Mouse (Mus musculus) embryo, embryonic 11 days (tissue): ENCODE results near the gene Tnfrsf18.

Source experiments
- DNase-seq: peaks from one replicate; pipeline ENCODE4 v3.0.0-alpha.2; 2015

Gene Tnfrsf18

DNA sequence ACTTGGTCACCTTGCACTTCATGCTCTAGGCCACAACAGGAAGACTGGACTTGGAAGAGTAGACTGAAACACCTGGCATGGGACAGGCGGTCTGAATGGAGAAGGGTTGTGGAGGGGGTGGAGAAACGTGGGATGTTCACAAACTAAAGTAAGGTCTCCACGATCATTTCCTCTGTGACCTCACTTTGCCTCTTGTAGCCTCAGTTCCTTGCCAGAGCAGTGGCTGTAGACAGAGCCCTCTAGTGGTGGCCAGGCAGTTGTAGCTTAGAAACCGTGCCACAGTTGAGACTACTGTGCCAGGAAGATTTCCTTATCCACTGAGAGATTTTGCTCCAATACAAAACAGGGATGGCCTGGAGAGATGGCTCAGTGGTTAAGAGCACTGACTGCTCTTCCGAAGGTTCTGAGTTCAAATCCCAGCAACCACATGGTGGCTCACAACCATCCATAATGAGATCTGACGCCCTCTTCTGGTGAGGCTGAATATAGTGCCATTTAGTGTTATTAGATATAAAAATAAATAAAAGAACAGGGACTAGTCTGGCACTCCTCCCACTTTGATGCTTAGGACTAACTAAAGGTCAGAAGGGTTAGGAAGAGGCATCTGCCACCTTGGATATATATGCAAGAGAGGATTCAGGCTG is 7.6 kb downstream of the Tnfrsf18 start:
- DNase-seq, result peak; percentile 68

DNA sequence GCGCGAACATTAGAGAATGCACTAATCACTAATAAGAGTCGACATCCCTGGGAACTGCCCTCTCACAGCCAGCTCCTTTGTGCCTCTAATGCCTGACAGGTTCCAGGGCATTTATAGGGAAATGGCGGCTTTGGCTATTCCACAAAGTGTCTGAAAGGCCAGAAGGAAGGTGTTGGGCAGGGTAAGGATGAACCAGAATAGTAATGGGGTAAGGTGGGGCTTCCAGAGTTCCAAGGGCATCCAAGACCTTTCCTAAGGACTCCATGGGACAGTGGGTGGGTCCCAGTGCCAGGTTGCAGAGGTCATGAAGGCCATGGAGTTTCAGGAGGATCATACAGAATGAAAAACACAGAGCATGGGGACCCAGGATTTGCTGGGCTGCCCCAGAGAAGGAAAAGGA is 8.3 kb downstream of the Tnfrsf18 start:
- DNase-seq, result no peak

DNA sequence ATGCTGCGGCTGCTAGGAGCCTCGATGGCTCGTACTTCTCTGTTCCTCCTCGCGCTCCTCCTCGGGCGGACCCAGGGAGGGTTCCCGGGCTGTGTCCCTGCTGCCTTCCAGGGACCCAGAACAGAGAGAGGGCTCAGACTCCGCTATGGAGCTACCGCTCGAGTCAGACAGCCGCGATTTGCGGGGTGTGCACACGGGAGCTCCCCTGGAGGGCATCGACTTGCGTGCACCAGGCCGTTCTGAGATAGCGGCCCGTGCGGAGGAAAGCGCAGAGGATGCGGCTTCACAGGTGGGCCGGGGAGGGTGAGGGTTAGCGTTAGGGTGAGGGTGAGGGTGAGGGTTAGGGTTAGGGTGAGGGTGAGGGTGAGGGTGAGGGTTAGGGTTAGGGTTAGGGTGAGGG is 8.9 kb downstream of the Tnfrsf18 start:
- DNase-seq, result peak; percentile 22

DNA sequence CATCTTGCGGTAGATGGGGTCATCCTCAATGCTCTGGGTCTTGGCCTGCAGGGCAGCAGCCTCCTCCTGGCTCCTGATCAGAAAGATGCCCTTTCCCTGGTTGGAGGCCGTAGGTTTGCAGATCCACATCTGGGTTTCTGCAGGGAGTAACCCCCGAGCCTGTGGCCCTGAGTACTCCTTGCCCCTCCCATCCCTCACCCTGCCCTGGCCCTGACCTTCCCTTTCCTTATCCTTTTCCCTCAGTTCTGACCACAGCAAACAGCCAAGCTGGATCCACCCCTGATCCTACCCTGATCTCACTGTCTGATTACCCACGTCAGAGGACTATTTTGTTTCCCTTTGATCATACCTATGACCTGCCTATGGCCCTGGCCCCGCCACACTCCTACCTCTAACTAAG is 18.8 kb downstream of the Tnfrsf18 start:
- DNase-seq, result no peak

DNA sequence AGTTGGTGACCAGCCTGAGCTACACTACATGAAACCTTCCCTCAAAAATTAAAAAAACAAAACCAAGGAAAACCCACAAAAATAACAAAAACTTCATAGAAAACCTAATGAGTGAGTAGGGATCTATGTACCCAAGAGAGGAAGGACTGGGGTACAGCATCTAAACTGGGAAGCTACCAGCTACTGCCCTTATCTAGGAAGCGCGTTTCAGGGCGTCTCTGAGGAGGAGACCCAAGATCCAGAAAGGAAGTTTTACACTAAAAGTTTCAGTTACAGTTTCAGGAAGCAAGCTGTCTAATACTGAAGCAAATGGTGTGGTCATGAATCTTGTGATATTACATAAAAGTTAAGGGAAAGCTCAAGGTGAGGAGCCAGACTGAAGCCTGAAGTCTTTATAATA is 23.8 kb downstream of the Tnfrsf18 start:
- no peak for DNase-seq

DNA sequence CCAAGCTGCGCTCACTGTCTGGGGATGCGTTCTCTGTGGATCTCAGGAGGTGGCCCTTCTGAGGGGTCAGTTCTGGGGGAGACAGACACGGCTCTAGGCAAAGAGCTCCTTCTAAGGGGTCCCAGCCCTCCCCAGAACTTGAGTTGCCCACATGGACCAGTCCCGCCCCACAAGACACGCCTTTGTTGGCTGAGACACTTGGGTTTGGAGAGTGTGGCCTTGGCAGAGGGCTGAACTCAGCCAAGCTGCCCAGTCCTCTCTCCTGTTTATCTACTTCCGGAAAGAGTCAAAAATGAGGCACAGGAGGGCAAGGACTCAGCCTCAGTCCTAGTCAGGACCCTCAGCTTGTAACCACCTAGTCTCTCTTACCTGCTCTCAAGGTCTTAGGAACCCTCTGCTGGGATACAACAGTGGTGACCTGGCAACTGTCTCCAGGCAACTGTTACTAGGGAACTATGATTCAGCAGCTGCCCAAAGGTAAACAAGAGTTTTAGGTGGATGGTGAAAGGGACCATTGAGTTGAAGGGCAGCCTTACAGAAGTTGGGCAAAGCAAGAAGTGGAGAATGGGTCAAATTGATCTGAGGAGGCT is 24.5 kb downstream of the Tnfrsf18 start:
- DNase-seq, result no peak

DNA sequence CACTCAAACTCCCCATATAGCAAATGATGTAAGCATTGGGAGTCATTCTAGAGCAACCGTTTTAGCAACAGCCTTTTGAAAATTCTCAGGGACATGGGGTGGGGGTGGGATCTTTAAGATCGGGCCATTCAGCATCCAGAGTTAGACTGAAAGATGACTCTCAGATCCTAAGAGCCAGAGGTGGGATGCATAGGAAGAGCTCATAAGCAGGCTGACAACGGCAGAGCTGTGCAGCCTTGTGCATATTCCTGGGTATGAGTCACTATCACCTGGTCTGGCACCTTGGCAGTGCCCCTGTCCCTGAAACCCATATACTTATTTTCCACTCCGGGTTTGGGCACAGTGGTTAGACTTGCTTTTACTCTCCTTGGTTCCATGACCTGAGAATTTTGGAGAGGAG is 27.1 kb downstream of the Tnfrsf18 start:
- DNase-seq, result no peak

DNA sequence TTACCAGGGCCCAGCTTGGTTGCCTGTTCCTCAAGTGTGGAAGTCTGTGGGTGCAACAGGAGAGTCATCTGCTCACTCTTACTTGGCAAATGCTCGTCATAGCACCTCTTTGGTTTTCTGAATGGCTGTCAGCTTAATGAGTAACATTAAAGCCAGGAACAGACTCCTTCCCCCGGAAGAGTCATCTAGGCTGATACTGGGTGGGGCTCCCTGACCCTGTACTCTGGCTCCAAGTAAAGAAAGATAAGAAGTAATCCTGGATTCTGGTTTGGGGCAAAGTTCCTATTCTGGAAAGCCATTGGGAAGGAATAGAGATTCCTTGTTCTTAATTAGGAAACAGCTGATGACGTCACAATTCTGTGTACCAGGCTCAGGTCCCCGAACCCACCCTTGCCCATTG is 28.2 kb downstream of the Tnfrsf18 start:
- DNase-seq, result no peak

DNA sequence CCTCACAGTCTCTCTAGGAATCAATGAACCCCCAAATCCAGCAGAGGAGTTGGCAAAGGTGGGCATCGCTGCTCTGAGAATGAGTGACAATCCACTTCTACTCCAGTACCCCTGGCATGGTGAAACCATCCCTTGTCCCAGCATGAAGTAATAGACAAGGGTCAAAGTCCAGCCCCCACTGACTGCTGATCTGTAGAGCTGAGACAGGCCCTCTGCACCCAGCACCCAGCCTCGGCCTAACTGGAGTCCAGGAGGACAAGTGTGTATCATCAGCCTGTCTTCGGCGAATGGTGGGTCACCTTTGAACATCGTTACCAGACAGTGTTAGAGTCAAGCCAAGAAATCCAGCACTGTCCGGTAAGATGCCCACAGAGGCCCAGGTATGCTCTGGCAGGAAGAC is 28.6 kb downstream of the Tnfrsf18 start:
- no peak for DNase-seq

DNA sequence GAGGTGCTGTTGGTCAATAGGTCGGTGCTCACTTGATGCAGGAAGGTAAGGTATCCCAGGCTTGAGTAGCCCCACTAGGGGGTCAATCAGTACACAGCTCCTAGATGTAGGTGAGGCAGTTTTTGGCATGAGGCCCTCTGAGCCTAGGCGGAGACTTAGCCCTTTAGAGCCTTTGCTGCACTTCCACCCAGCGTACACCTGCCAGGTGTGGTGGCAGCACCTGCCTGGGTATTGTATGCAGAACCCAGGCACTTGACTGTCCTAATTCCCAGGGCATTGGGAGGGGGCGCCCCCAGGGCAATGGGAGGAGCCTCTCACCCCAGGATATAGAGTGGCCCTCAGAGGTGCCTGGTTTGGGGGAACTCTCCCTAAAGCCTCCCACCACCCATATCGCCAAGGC is 29.2 kb downstream of the Tnfrsf18 start:
- no peak for DNase-seq

DNA sequence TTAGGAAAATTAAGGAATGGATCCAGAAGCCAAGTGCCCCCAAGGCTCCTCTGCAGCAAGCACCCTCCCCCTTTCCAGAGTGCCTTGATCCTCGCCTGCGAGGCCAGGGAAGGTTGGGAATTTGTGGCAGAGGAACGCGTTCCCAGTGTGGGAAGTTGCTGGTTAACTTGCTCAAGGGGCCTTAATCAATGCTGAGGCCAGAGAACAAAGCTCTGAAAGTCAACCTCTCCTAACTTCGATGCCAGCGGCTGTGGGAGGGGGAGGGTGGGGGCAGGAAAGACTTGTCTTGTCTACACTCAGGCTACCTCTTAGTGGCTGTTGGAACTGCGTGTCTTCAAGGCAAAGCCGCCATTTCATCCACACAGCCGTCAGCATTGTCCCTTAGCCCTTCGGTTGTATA is 31.7 kb downstream of the Tnfrsf18 start:
- DNase-seq, result no peak

DNA sequence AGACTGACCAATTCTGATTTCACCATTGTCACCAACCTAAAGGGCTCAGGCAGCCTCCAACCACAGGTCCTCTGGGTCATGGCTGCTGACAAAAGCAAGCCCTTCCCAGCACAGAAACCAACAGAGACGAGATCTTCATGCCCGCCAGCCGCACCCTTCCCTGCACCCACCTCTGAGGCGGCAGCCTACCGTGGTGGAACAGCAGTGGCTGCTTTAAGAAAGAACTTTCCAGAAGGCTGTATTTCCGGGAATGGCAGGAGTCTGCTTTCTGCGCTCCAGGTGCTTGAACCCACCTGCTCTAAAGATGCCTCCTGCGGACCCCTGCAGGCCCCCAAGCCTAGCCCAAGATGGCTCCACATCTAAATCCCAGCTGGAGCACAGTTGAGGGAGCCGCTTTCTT is 32.9 kb downstream of the Tnfrsf18 start:
- no peak for DNase-seq

DNA sequence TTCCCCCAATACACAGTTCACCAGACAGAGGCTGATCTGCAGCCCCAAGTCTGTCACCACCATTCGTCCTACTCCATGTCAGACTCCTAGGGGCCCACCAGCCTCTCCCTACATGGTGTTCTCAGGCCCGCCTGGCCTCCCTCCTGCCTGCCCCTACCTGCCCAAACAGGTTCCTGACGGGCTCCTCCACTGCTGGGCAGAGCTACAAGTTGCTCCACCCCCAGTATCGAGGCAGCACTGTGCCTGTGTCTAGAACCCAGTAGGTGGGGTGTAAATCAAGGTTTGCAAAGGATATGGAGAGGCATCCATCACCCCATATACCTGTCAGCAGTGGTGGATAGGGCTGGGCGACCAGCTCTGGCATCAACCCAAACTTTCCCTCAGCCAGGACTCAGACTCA is 33.3 kb downstream of the Tnfrsf18 start, which contains the start of gene Ttll10:
Gene Ttll10 (minus strand): TSS at position 154 of the 400 bp plus-strand sequence.
- DNase-seq, result no peak

DNA sequence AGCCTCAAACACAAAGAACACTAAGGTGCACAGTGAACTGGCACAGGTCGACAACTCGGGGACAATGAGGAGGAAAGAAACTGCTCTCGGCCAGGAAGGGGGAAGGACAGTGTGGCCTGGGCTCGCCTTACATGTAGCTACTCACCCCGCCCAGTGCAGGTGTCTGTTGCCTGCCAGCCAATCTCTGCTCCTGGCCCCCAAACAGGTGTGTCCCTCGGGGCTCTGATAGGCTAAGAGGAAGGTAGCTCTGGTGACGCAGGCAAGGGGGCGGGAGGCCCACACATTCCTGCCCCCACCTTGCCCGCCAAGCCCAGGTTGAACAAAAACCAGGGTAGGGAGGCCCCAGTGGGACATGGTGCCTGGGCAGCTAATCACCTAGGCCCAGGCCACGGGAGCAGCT is 33.7 kb downstream of the Tnfrsf18 start:
- DNase-seq, result no peak

DNA sequence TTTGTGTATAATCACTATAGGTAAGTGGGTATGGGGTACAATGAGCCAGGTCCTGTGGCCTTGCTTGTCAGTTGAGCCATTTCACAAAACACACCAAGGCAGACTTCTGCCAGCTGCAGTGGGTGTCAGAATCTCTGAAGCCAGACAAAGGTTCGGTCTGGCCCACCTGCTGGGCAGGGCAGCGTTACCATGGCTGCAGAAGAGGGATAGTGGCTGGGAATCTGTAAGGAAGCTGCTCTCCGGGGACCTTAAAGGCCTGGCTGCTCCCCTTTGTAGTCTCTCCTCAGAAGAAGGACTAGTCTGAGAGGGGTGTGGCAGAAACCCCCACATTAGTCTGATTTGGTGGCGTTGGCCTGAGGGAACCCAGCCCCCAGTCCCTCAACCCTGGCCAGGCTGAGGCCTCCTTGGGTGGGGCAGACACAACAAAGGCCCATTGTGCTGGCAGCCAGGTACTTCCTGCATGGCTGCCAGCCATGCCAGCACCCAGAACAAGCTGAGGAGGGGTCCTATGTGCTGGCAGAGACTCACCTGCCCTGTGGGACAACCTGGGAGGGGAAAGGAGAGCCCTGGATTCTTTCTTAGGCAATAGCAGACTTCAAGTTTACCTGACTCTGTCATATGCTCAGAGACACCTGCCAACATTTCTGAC is 38.0 kb downstream of the Tnfrsf18 start:
- DNase-seq, result no peak

DNA sequence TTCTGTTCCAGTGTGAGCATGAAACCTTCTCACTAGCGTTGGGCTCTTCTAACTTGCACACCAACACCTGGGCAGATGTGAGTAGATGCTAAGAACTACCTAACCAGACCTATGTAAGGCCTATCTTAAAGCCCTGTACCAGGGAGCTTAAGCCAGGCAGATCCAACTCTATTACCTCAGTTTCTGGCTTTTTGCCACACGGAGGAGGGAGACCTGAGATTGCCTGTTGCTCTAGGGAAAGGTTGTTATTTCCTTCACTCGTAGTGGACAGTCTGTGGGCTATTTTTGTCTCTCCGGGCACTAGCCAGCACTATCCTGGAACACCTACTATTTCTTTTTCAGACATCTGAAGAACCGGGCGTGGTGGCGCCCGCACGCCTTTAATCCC is 38.5 kb downstream of the Tnfrsf18 start:
- DNase-seq, result no peak

DNA sequence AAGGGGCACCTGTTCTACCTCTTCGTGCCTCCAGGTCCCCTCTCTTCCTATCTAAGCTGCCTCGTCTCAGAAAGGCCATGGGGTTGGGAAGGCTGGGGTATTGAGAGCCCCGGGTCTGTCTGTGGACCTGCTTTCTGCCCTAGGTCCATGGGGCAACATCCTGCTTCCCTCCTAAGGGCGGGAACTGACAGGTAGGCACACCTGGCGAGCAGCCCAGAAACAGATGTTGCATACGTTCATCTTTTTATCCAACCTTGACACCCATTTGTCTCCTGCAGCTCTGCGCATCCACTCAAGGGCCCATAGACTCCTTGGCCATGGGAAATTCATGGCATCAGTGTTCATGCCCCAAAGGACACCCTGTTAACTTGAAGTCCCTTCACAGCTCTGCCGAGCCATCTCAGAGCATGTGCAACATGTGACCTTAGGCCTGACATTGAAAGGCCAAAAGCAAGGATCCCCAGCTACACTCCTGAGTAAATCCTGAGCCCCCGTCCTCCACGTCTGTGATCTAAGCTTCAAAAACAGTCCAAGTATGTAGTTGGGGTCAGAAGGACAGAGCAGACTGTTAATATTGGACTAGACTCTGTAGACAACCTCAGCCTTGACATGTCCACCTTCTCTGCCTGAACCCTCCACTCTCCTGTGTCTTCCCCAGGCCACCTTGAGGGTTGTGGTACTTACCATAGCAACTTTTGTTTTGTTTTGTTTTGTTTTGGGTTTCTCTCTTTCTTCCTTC is 39.4 kb downstream of the Tnfrsf18 start:
- no peak for DNase-seq

DNA sequence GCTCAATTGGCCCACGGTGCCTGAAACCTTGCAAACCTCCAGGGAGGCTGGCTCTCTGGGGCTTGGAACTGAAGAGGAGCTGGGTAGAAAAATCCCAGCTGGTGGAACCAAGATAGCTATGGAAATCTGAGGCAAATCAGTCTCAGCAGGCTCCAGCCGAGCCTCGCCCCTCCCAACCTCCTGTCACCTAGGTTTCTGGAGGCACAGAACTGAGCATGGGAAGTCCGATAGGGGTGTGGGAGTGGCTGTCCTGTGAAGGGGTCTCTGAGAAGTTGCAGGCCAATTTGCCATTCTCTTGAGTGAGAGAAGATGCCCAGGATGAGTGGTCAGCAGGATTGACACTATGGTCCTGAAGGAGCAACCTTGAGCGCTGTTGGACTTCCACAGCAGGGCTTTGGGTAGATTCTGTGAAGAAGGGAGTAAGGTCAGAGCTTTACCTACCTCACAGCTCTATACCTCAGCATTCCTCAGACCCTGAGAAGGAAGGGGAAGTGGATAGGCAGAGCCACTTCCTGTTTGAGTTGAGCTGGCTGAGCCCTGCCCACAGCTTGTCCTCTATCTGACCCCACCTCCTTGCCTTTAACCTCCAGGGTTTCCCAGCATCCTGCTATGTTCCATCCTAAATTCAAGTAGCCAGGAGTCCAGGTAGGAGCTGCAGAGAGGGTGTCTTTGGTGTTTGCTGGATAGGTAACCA is 41.4 kb downstream of the Tnfrsf18 start:
- no peak for DNase-seq

DNA sequence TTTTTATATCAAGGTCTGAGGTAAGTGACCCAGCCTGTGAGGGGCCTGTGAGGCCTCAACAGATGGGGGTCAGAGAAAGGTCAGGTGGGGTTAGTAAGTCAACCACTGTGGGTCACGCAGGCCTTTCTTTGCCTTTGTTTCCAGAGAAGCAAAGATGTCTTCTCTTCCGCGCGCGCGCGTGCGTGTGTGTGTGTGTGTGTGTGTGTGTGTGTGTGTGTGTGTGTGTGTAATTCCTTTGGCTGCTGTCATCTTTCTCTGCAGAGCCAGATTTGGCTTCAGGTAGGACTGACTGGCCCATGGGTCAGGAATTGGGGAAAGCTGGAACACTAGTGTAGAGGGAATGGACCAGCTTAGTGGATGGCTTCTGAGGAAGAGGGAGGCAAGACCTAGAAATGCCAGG is 43.7 kb downstream of the Tnfrsf18 start:
- no peak for DNase-seq

DNA sequence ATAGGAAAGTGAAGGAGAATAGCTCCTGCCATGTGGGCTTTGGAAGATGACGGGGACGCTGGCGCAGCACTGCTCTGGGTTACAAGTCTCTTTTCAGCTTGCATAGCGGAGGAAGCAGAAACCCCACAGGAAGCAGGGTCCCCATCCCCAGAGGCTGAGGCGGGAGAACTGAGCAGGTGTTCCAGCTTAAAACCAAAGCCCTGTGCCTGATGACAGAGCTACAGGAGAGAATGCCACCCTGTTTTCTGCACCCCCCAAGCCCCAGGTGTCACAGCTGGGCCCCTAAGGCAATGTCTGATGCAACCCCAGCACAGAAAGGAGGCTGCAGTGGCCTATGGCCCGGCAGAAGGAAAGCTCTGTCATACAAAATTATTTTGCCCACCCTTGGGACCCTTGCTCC is 44.3 kb downstream of the Tnfrsf18 start:
- DNase-seq, result no peak

DNA sequence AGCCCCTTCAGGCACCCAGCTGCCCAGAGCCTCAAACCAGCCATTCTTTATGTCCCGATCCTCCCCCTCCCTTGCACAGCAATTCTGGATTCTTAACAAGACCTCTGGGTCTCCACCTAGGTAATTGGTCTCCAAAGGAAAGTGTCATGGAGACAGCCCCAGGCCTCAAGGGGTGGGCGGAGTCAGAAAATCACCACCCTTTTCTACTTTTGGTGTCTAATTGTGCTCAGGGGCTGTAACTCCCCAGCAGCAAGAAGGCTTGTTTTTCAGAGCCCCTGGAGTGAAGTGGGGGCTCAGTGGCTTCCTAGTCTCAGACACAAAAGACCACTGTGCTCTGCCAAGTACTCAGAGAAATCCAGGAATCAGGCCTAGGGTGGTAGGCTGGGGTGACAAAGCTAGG is 44.8 kb downstream of the Tnfrsf18 start:
- no peak for DNase-seq

DNA sequence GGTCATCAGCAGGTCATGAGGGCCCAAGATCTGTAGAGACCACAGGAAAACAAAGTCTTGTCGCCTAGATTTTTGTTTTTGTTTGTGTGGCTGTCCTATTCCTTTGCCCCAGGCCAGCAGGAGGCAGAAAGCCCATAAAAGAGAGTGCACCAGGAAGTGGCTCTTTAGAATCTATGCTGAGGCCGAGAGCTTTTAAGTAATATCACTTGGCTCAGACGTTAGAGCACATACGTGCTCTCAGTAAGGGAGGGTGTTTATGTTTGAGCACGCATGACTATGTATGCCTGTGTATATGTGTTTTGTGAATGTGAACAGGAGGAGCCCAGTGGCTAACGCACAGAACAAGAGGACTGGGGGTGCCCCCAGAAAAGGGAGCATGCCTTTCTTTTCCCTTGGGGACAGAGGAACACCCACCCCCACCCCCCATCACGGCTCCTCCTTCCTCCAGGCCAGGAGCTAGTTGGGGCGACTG is 51.0 kb downstream of the Tnfrsf18 start:
- no peak for DNase-seq
